Mouse (Mus musculus): ENCODE data around the gene Rilp.

Rilp gene

GRCm38 (mm10) chr11:75509741-75510626 is at the start of gene Rilp:
Gene Rilp, plus strand, starts transcription at chr11:75510094.
- no peak for DNase-seq (ENCODE audit: low read depth, low spot score)

- DNase-seq (ENCODE audit: low read depth, low spot score) = peak; percentile 80
Measured at GRCm38 (mm10) chr11:75460103-75460843, 49.6 kb upstream of the Rilp start.

GRCm38 (mm10) chr11:75460844-75461742 is 48.8 kb upstream of the Rilp start, which contains the start of gene Tlcd2:
Gene Tlcd2, plus strand, starts transcription at chr11:75461715.
- DNase-seq (ENCODE audit: low read depth, low spot score) = peak; percentile 99

GRCm38 (mm10) chr11:75461743-75462252 is 48.1 kb upstream of the Rilp start:
- no peak for DNase-seq (ENCODE audit: low read depth, low spot score)

- no peak for DNase-seq (ENCODE audit: low read depth, low spot score)
Measured at GRCm38 (mm10) chr11:75462253-75462783, 47.6 kb upstream of the Rilp start.

GRCm38 (mm10) chr11:75462865-75463336 is 47.0 kb upstream of the Rilp start:
- peak; percentile 84 for DNase-seq (ENCODE audit: low read depth, low spot score)

- DNase-seq (ENCODE audit: low read depth, low spot score) = no peak
Measured at GRCm38 (mm10) chr11:75463624-75464023, 46.3 kb upstream of the Rilp start.

- DNase-seq (ENCODE audit: low read depth, low spot score) = no peak
Measured at GRCm38 (mm10) chr11:75464417-75464816, 45.5 kb upstream of the Rilp start.

- no peak for DNase-seq (ENCODE audit: low read depth, low spot score)
Measured at GRCm38 (mm10) chr11:75465051-75465450, 44.8 kb upstream of the Rilp start.

GRCm38 (mm10) chr11:75466731-75467505 is 43.0 kb upstream of the Rilp start:
- no peak for DNase-seq (ENCODE audit: low read depth, low spot score)

GRCm38 (mm10) chr11:75467512-75468215 is 42.2 kb upstream of the Rilp start:
- no peak for DNase-seq (ENCODE audit: low read depth, low spot score)

- DNase-seq (ENCODE audit: low read depth, low spot score) = no peak
Measured at GRCm38 (mm10) chr11:75468410-75468809, 41.5 kb upstream of the Rilp start.

GRCm38 (mm10) chr11:75469261-75469660 is 40.6 kb upstream of the Rilp start:
- DNase-seq (ENCODE audit: low read depth, low spot score) = no peak

GRCm38 (mm10) chr11:75470675-75471074 is 39.2 kb upstream of the Rilp start:
- no peak for DNase-seq (ENCODE audit: low read depth, low spot score)

GRCm38 (mm10) chr11:75472469-75473081 is 37.3 kb upstream of the Rilp start:
- no peak for DNase-seq (ENCODE audit: low read depth, low spot score)

GRCm38 (mm10) chr11:75473376-75473775 is 36.5 kb upstream of the Rilp start:
- DNase-seq (ENCODE audit: low read depth, low spot score) = no peak

- no peak for DNase-seq (ENCODE audit: low read depth, low spot score)
Measured at GRCm38 (mm10) chr11:75486192-75486591, 23.7 kb upstream of the Rilp start.

- peak; percentile 92 for DNase-seq (ENCODE audit: low read depth, low spot score)
Measured at GRCm38 (mm10) chr11:75486601-75487285, 23.2 kb upstream of the Rilp start, which contains the start of gene Prpf8. Gene Prpf8, plus strand, starts transcription at chr11:75486816.

Data from embryo, embryonic 11.5 days (tissue).